Mouse (Mus musculus) bone marrow, adult 2 months (tissue): ENCODE measurements around the gene Nmnat2. TPM values are rescaled to one million over a fixed set of nuclear protein-coding genes. Genes with fewer than 3 reads are reported as not detected.

Experiments
- H3K27ac ChIP-seq: fragments of 200-500 bp; 2 replicates; pipeline ENCODE4 v1.5.1; 2012; ENCODE audit warnings: low read depth, mild to moderate bottlenecking, control low read depth, inconsistent platforms, low read length; ENCODE audit not compliant: control insufficient read depth, poor library complexity, insufficient read depth
- H3K4me1 ChIP-seq: fragments of 200-500 bp; 2 replicates; pipeline ENCODE4 v1.6.1; 2011; ENCODE audit warnings: low read length; ENCODE audit not compliant: control insufficient read depth, insufficient read depth
- H3K4me3 ChIP-seq: fragments of 200-500 bp; replicated peaks from 2 replicates; pipeline ENCODE3; 2011; ENCODE audit warnings: mild to moderate bottlenecking, low read depth, low read length, control low read depth; ENCODE audit not compliant: control insufficient read depth
- CTCF ChIP-seq: fragments of 200-500 bp; IDR thresholded peaks from 2 replicates; pipeline ENCODE4 v1.5.1; 2011; ENCODE audit warnings: low read length, control low read depth; ENCODE audit not compliant: control insufficient read depth, insufficient read depth
- POLR2A ChIP-seq: fragments of 200-500 bp; IDR thresholded peaks from 2 replicates; pipeline ENCODE4 v1.6.1; 2011; ENCODE audit warnings: low read depth, mild to moderate bottlenecking, control low read depth, low read length, borderline replicate concordance; ENCODE audit not compliant: control insufficient read depth
- WGBS: fragments of 180-500 bp; shearing (Covaris S2); methylation state at CpG from one replicate; pipeline ENCODE4 v1.1.7; 2018; 5-methylcytosine and 5-hydroxymethylcytosine counted together
- polyA plus RNA-seq: library from polyadenylated mRNA; stranded (reverse); fragments of >200 nt; gene quantifications from 2 replicates; pipeline ENCODE4 v1.2.4, GENCODE M21; 2011; ENCODE audit warnings: low replicate concordance; ENCODE audit not compliant: missing spikeins, insufficient read depth, insufficient read length

Gene Nmnat2
- polyA plus RNA-seq, 1 experiment: 7.5 TPM

- WGBS: 72% methylated on average over 5 of the region's 5 CpGs
These were observed 78.5 kb downstream of the Nmnat2 start for GRCm38 (mm10) chr1:153033145-153033908.

GRCm38 (mm10) chr1:153034064-153034463, 79.3 kb downstream of the Nmnat2 start:
- H3K27ac ChIP-seq: no peak overlapping the region
- 65% methylated on average over 7 of the region's 7 CpGs for WGBS
- no peaks in the 10 kb centered on the region for H3K4me1 ChIP-seq
- H3K4me3 ChIP-seq: no peak overlapping the region
- TF ChIP-seq CTCF (no peak), POLR2A (no peak)

More at GRCm38 (mm10) chr1:153033145-153033908, 78.5 kb downstream of the Nmnat2 start:
- TF ChIP-seq CTCF: no peak
- no peak for TF ChIP-seq POLR2A
- H3K27ac ChIP-seq: no peak overlapping the region
- H3K4me3 ChIP-seq: no peak overlapping the region
- H3K4me1 ChIP-seq: no peaks in the 10 kb centered on the region

GRCm38 (mm10) chr1:153035328-153035944, 80.6 kb downstream of the Nmnat2 start:
- 38% methylated on average over 6 of the region's 6 CpGs for WGBS
- TF ChIP-seq CTCF (peak; percentile 49), POLR2A (no peak)
- no peak overlapping the region for H3K27ac ChIP-seq
- no peak overlapping the region for H3K4me3 ChIP-seq
- no peaks in the 10 kb centered on the region for H3K4me1 ChIP-seq

DNA sequence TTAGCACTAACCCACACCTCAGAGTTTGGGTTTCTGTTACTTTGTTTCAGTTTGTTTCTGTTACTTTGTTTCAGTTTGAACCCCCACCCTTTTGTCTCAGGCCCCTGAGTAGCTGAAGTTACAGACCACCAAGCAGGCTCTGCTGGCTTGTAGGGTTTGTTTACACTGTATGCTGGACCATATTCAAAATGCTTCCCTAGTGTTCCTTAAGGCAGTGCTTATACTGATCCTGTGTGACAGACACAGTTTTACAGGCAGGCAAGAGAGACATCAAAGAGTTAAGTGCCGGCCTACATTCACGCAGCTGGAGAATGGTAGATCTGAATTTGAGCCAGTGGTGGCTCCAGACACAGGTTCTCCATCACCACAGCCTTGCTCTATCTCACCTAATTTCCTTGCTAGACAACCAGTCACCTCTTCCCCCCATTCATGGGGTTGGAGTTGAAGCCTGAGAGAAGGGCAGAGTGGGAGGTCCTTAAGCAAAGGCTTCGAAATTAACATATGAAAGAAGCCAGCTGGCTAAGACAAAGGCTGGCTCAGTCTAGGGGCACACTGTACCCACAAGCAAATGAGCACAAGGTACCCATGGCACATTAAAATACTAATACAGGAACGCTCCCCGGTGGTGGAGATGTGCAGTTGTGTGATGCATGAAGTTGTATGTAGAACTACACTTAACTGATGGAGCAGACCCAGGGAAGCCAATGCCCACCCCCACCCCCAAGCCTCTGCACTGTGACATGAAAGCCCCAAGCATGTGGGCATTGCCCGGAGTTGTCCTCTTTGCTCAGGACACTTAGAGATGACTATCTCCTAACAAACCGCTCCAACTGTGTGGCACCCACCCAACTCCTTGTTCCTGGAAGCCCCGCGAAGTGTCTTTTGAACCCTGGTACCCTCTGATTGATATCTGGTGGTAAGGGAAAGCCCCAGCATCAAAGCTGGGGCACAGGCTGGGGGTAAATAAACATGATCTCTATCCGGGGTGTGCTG, 82.9 kb downstream of the Nmnat2 start:
- 76% methylated on average over 10 of the region's 10 CpGs for WGBS
- TF ChIP-seq CTCF: no peak
- H3K27ac ChIP-seq: no peak overlapping the region
- no peaks in the 10 kb centered on the region for H3K4me1 ChIP-seq
- H3K4me3 ChIP-seq: no peak overlapping the region

DNA sequence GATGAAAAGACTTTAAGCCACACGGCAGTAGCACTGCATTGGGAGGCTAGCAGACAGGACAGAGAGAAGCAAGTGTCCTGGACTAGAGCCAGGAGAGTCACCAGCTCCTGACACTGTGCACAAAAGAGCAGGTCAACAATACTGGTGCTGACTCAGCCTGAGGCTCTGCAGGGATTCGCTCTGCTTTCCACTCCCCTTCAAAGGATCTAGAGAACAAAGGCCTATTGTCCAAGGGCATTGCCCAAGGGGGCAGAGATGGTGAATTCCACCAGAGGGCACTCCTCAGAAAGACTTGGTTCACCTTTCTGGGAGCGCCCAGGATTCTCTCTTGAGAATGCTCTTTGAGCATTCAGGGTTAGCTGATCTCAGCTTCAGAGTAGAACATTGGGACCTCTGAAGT, 85.3 kb downstream of the Nmnat2 start:
- Histone ChIP-seq H3K4me1 (no peaks in the 10 kb centered on the region), H3K27ac (no peak overlapping the region), H3K4me3 (no peak overlapping the region)
- WGBS: 62% methylated on average over 3 of the region's 3 CpGs
- TF ChIP-seq CTCF: no peak
- TF ChIP-seq POLR2A: no peak

DNA sequence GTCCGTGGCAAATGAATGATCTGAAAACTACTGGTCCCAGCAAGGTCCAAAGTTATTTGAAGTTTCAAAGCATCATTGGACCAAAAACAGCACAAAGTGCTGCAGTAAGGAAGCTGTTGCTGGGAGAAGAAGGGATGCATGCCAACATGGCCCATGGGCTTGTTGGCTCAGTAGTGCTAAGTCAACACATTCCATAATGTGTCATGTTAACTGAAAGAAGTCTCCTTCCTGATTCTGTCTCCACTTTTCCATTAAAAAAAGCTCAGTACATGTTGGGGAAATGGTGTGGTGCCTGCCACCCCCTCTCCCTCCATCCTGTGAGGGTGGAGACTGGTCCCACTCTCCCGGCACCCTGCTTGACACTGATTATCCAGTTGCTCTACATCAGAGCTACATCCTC, 86.3 kb downstream of the Nmnat2 start:
- H3K4me3 ChIP-seq: no peak overlapping the region
- WGBS: 75% methylated on average over 2 of the region's 2 CpGs
- no peaks in the 10 kb centered on the region for H3K4me1 ChIP-seq

DNA sequence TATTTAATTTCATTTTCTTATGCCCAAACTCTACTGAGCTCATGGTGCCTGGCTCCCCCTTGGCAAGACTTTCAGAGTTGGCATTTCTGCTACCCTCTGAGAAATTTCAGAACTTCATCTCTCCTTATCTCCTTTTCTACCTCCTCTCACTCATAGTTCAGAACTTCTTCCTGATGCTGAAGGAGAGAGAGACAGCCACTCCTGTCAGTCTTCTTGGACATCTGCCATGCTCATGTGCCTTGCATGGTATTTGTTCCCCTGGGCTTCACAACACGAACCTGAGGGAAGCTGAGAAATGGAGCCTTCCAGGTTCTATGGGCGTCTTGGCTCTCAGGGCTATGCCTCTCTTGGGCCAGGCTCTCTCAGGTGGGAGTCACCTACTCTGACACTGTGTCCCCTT, 87.5 kb downstream of the Nmnat2 start:
- H3K27ac ChIP-seq: no peak overlapping the region
- WGBS: 54% methylated on average over 2 of the region's 2 CpGs
- no peak for TF ChIP-seq POLR2A
- no peak for TF ChIP-seq CTCF
- H3K4me3 ChIP-seq: no peak overlapping the region
- no peaks in the 10 kb centered on the region for H3K4me1 ChIP-seq

More for the DNA sequence above, 86.3 kb downstream of the Nmnat2 start:
- H3K27ac ChIP-seq: no peak overlapping the region
- no peak for TF ChIP-seq CTCF
- TF ChIP-seq POLR2A: no peak

- TF ChIP-seq POLR2A (no peak), CTCF (no peak)
- 65% methylated on average over 6 of the region's 6 CpGs for WGBS
- Histone ChIP-seq H3K27ac (no peak overlapping the region), H3K4me1 (no peaks in the 10 kb centered on the region), H3K4me3 (no peak overlapping the region)
These were observed 88.5 kb downstream of the Nmnat2 start for GRCm38 (mm10) chr1:153043332-153043731.
